Mouse (Mus musculus) myocyte (in vitro differentiated cells): ENCODE data around the gene Slx4ip.

Experiments used
- E2F4 ChIP-seq: IDR thresholded peaks from one replicate; pipeline ENCODE4 v1.6.1; 2011; ENCODE audit warnings: mild to moderate bottlenecking, control low read depth, moderate library complexity; ENCODE audit not compliant: insufficient read depth
- MAX ChIP-seq: IDR thresholded peaks from one replicate; pipeline ENCODE4 v1.6.1; 2011; ENCODE audit warnings: low read depth, mild to moderate bottlenecking, control low read depth
- MYOD1 ChIP-seq, 3 experiments: IDR thresholded peaks; one replicate each; pipeline ENCODE4 v1.6.1; 2011; ENCODE audit warnings: control low read depth in 2 of 3, low read depth in 2 of 3, mild to moderate bottlenecking in 2 of 3, moderate library complexity in 1 of 3; ENCODE audit not compliant: insufficient read length in 2 of 3, control insufficient read depth in 1 of 3
- POLR2A ChIP-seq: IDR thresholded peaks from one replicate; pipeline ENCODE4 v1.6.1; 2011; ENCODE audit warnings: low read depth, mild to moderate bottlenecking, control low read depth, moderate library complexity; ENCODE audit not compliant: insufficient read length
- SRF ChIP-seq: IDR thresholded peaks from one replicate; pipeline ENCODE4 v1.6.1; 2011; ENCODE audit warnings: low read depth; ENCODE audit not compliant: control insufficient read depth, insufficient read length
- TCF12 ChIP-seq: IDR thresholded peaks from one replicate; pipeline ENCODE4 v1.6.1; 2011; ENCODE audit warnings: mild to moderate bottlenecking, control low read depth; ENCODE audit not compliant: poor library complexity, insufficient read depth, severe bottlenecking
- TCF3 ChIP-seq: IDR thresholded peaks from one replicate; pipeline ENCODE4 v1.6.1; 2011; ENCODE audit warnings: low read depth, control low read depth; ENCODE audit not compliant: insufficient read length
- USF1 ChIP-seq: IDR thresholded peaks from one replicate; pipeline ENCODE4 v1.6.1; 2011; ENCODE audit warnings: low read depth, mild to moderate bottlenecking, control low read depth, moderate library complexity

DNA sequence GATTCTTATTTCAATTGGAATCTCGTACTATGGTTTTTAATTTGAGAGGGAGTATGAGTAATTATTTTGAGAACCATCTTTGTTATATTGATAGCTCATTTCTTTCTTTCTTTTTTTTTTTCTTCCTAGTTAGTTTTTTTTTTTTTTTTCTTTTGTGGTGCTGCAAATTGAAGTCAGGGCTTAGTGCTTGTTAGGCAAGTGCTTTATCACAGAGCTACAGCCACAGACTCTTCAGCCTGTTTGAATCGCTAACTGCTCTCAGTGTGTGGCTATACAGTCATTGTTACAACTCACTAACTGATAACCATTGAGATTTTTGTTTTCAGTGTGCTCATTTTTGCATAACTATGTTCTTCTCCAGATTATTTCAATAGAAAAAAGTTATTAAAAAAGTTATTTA, 3.5 kb downstream of the Slx4ip start:
- TF ChIP-seq POLR2A (no peak), TCF12 (no peak), USF1 (no peak), MYOD1 (IDR thresholded peaks at IDR 0.05; ENCODE audit: control insufficient read depth in 1 of 3, insufficient read length in 2 of 3, low read depth in 2 of 3) (no peak), SRF (no peak), TCF3 (no peak), E2F4 (no peak), MAX (no peak)
